Mouse (Mus musculus): ENCODE results near the gene Tmem212. TPM values are rescaled to one million over a fixed set of nuclear protein-coding genes. Genes with fewer than 3 reads are reported as not detected.

Gene Tmem212
- polyA plus RNA-seq, 1 experiment from 2014 or later = not detected

- Histone ChIP-seq H3K9ac (no peak overlapping the region), H3K27me3 (no peaks in the 10 kb centered on the region), H3K4me3 (no peak overlapping the region), H3K27ac (no peak overlapping the region), H3K4me1 (no peaks in the 10 kb centered on the region), H3K4me2 (no peak overlapping the region), H3K9me3 (0 out of 2 replicates have a peak, but pooled peaks cover 5% of the 10 kb centered on the region), H3K36me3 (no peaks in the 10 kb centered on the region)
- no peak for ATAC-seq (ENCODE audit: insufficient number of reproducible peaks, insufficient read depth, low FRiP score, low TSS enrichment, low read depth)
- WGBS = 85% methylated on average over 11 of the region's 11 CpGs
Observed at GRCm38 (mm10) chr3:27921268-27922020, 25.3 kb upstream of the Tmem212 start.

- Histone ChIP-seq H3K27me3 (no peaks in the 10 kb centered on the region), H3K9ac (no peak overlapping the region), H3K4me2 (no peak overlapping the region), H3K36me3 (no peaks in the 10 kb centered on the region), H3K9me3 (0 out of 2 replicates have a peak, but pooled peaks cover 5% of the 10 kb centered on the region), H3K4me1 (no peaks in the 10 kb centered on the region), H3K4me3 (no peak overlapping the region), H3K27ac (no peak overlapping the region)
- 72% methylated on average over 14 of the region's 14 CpGs for WGBS
- ATAC-seq (ENCODE audit: insufficient number of reproducible peaks, insufficient read depth, low FRiP score, low TSS enrichment, low read depth) = no peak
Observed at GRCm38 (mm10) chr3:27918656-27919436, 22.7 kb upstream of the Tmem212 start.

- H3K4me2 ChIP-seq = no peak overlapping the region
- WGBS = 92% methylated on average over 3 of the region's 3 CpGs
- no peaks in the 10 kb centered on the region for H3K9me3 ChIP-seq
- H3K27ac ChIP-seq = no peak overlapping the region
- H3K27me3 ChIP-seq = no peaks in the 10 kb centered on the region
- ATAC-seq (ENCODE audit: insufficient number of reproducible peaks, insufficient read depth, low FRiP score, low TSS enrichment, low read depth) = no peak
- H3K36me3 ChIP-seq = no peaks in the 10 kb centered on the region
- H3K4me1 ChIP-seq = no peaks in the 10 kb centered on the region
- no peak overlapping the region for H3K4me3 ChIP-seq
- no peak overlapping the region for H3K9ac ChIP-seq
Observed at GRCm38 (mm10) chr3:27909016-27909415, 12.8 kb upstream of the Tmem212 start.

GRCm38 (mm10) chr3:27908316-27908715 is 12.1 kb upstream of the Tmem212 start:
- H3K4me1 ChIP-seq = no peaks in the 10 kb centered on the region
- no peak overlapping the region for H3K4me3 ChIP-seq
- no peak overlapping the region for H3K27ac ChIP-seq
- no peaks in the 10 kb centered on the region for H3K9me3 ChIP-seq
- H3K4me2 ChIP-seq = no peak overlapping the region
- no peak for ATAC-seq (ENCODE audit: insufficient number of reproducible peaks, insufficient read depth, low FRiP score, low TSS enrichment, low read depth)
- WGBS = 72% methylated on average over 2 of the region's 2 CpGs
- no peak overlapping the region for H3K9ac ChIP-seq
- no peaks in the 10 kb centered on the region for H3K36me3 ChIP-seq
- no peaks in the 10 kb centered on the region for H3K27me3 ChIP-seq

- no peaks in the 10 kb centered on the region for H3K4me1 ChIP-seq
- ATAC-seq (ENCODE audit: insufficient number of reproducible peaks, insufficient read depth, low FRiP score, low TSS enrichment, low read depth) = no peak
- H3K27ac ChIP-seq = no peak overlapping the region
- no peaks in the 10 kb centered on the region for H3K36me3 ChIP-seq
- no peak overlapping the region for H3K4me2 ChIP-seq
- WGBS = 78% methylated on average over 2 of the region's 2 CpGs
- H3K9me3 ChIP-seq = no peaks in the 10 kb centered on the region
- H3K9ac ChIP-seq = no peak overlapping the region
- no peaks in the 10 kb centered on the region for H3K27me3 ChIP-seq
- H3K4me3 ChIP-seq = no peak overlapping the region
Observed at GRCm38 (mm10) chr3:27907301-27907700, 11.1 kb upstream of the Tmem212 start.

DNA sequence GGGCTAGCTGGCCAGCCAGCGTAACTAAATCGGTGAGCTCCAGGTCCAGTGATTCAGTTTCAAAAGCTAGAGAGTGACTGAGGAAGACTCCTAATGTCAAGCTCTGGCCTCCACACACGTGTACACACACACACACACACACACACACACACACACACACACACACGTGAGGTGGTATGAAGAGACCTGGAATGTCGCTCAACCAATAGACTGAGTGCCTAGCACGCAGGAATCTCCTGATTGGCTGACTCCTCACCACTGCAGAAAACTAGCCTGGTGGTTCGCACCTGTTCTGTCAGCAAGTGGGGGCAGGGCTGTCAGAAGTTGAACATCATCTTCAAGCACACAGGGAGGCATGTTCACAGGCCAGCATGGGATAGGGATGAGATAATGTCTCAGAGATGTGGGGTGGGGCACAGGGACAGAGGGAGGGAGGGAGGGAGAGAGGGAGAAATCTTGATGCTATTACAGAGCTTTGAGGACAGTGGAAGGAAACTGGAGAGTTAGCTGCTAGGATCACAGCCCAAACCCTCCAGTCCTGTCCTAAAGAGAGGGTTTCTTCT is 10.6 kb upstream of the Tmem212 start:
- no peaks in the 10 kb centered on the region for H3K27me3 ChIP-seq
- H3K36me3 ChIP-seq = no peaks in the 10 kb centered on the region
- H3K4me2 ChIP-seq = no peak overlapping the region
- ATAC-seq (ENCODE audit: insufficient number of reproducible peaks, insufficient read depth, low FRiP score, low TSS enrichment, low read depth) = no peak
- no peak overlapping the region for H3K9ac ChIP-seq
- no peak overlapping the region for H3K27ac ChIP-seq
- no peaks in the 10 kb centered on the region for H3K9me3 ChIP-seq
- whole genome bisulfite sequencing = 60% methylated on average over 7 of the region's 7 CpGs
- no peaks in the 10 kb centered on the region for H3K4me1 ChIP-seq
- no peak overlapping the region for H3K4me3 ChIP-seq

DNA sequence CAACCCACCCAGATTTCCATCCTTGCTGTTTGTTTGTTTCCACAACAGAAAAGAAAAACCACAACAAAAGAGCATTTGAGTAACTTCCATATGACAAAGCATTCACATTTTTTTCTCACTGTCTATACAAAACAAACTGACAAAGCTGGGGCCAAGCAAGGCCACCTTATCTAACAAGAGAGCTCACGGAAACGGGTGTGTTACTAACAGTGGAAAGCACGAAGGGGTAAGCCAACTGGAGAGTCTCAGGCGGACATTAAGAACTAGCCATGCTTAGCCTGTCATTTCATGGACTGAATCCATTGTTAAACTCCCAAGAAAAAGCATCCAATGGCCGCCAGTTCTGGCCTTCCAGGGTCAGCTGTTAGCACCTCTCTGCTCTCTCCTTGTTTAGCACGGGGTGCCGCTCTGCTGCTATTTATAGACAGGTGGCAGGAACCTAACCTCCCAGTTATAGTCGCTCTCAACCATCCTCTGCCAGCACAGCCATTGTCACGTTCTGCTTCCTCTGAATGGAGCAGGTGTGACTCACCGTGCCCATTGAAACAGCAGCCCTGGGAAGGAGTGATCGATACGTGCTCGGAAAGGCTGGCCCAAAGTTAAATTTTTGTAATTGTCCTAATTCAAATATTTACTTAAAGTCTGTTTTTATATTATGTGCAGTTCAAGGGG is 8.6 kb upstream of the Tmem212 start:
- no peak overlapping the region for H3K9ac ChIP-seq
- H3K27me3 ChIP-seq = no peaks in the 10 kb centered on the region
- 70% methylated on average over 13 of the region's 13 CpGs for WGBS

DNA sequence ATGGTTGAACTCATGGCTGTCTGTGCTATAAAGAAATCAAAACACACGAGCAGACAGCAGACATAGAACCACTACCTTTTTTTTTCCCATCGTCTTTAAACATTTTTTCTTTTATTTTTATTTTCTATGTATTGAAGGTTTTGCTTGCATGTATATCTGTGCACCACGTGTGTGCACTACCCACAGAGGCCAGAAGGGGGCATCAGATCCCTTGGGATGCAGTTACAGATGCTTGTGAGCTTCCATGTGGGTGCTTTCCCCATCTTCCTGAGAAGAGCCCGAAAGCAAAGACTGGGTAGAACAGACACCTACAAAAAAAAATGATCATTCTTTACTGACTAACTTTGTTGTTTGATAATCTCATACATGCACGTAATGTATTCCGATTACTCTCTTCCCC is 5.7 kb upstream of the Tmem212 start:
- H3K4me2 ChIP-seq = no peak overlapping the region
- 91% methylated on average over 6 of the region's 6 CpGs for WGBS
- H3K4me3 ChIP-seq = no peak overlapping the region
- H3K27me3 ChIP-seq = no peaks in the 10 kb centered on the region
- no peaks in the 10 kb centered on the region for H3K36me3 ChIP-seq
- no peak for ATAC-seq (ENCODE audit: insufficient number of reproducible peaks, insufficient read depth, low FRiP score, low TSS enrichment, low read depth)
- H3K4me1 ChIP-seq = peaks cover 17% of the 10 kb centered on the region
- no peaks in the 10 kb centered on the region for H3K9me3 ChIP-seq
- H3K9ac ChIP-seq = no peak overlapping the region
- no peak overlapping the region for H3K27ac ChIP-seq

More for the DNA sequence above, 8.6 kb upstream of the Tmem212 start:
- Histone ChIP-seq H3K4me1 (peaks cover 1% of the 10 kb centered on the region; the same call in 1 of the 2 replicates), H3K27ac (no peak overlapping the region), H3K4me3 (no peak overlapping the region), H3K9me3 (no peaks in the 10 kb centered on the region), H3K36me3 (no peaks in the 10 kb centered on the region), H3K4me2 (no peak overlapping the region)
- no peak for ATAC-seq (ENCODE audit: insufficient number of reproducible peaks, insufficient read depth, low FRiP score, low TSS enrichment, low read depth)

- H3K27me3 ChIP-seq = no peaks in the 10 kb centered on the region
- no peaks in the 10 kb centered on the region for H3K9me3 ChIP-seq
- H3K4me2 ChIP-seq = no peak overlapping the region
- peaks cover 22% of the 10 kb centered on the region for H3K4me1 ChIP-seq
- WGBS = 48% methylated on average over 13 of the region's 13 CpGs
- H3K27ac ChIP-seq = no peak overlapping the region
- no peaks in the 10 kb centered on the region for H3K36me3 ChIP-seq
- no peak for ATAC-seq (ENCODE audit: insufficient number of reproducible peaks, insufficient read depth, low FRiP score, low TSS enrichment, low read depth)
- no peak overlapping the region for H3K4me3 ChIP-seq
- H3K9ac ChIP-seq = no peak overlapping the region
Observed at GRCm38 (mm10) chr3:27899012-27899726, 3.0 kb upstream of the Tmem212 start.

- Histone ChIP-seq H3K9me3 (no peaks in the 10 kb centered on the region), H3K9ac (no peak overlapping the region), H3K27me3 (no peaks in the 10 kb centered on the region), H3K4me1 (peaks cover 22% of the 10 kb centered on the region), H3K4me2 (no peak overlapping the region), H3K4me3 (no peak overlapping the region), H3K27ac (no peak overlapping the region), H3K36me3 (no peaks in the 10 kb centered on the region)
- no peak for ATAC-seq (ENCODE audit: insufficient number of reproducible peaks, insufficient read depth, low FRiP score, low TSS enrichment, low read depth)
- WGBS = 79% methylated on average over 10 of the region's 10 CpGs
Observed at GRCm38 (mm10) chr3:27898178-27898577, 2.0 kb upstream of the Tmem212 start.

GRCm38 (mm10) chr3:27886578-27886977 is 9.6 kb downstream of the Tmem212 start:
- H3K9ac ChIP-seq = no peak overlapping the region

More at GRCm38 (mm10) chr3:27886578-27886977, 9.6 kb downstream of the Tmem212 start:
- H3K27me3 ChIP-seq = no peaks in the 10 kb centered on the region
- H3K4me1 ChIP-seq = peaks cover 8% of the 10 kb centered on the region
- no peak for ATAC-seq (ENCODE audit: insufficient number of reproducible peaks, insufficient read depth, low FRiP score, low TSS enrichment, low read depth)
- no peak overlapping the region for H3K4me3 ChIP-seq
- H3K27ac ChIP-seq = no peak overlapping the region
- H3K9me3 ChIP-seq = no peaks in the 10 kb centered on the region
- H3K4me2 ChIP-seq = no peak overlapping the region
- H3K36me3 ChIP-seq = no peaks in the 10 kb centered on the region
- 87% methylated on average over 7 of the region's 7 CpGs for WGBS

All from embryonic facial prominence, embryonic 13.5 days (tissue).